Mouse (Mus musculus) brown adipose tissue, adult 24 weeks (tissue): Measurements from ENCODE around the gene Cd109. TPM values are rescaled to one million over a fixed set of nuclear protein-coding genes. Genes with fewer than 3 reads are reported as not detected.

ENCODE experiments used
- H3K27ac ChIP-seq: fragments of 200-500 bp; replicated peaks from 2 replicates; pipeline ENCODE4 v1.5.1; 2012; ENCODE audit warnings: low read depth, mild to moderate bottlenecking, low read length
- H3K4me1 ChIP-seq: fragments of 200-500 bp; 2 replicates; pipeline ENCODE4 v1.6.1; 2012; ENCODE audit warnings: low read length, mixed read lengths; ENCODE audit not compliant: control insufficient read depth, insufficient read depth, insufficient read length
- H3K4me3 ChIP-seq: fragments of 200-500 bp; 2 replicates; pipeline ENCODE4 v1.5.1; 2012; ENCODE audit warnings: low read depth, mild to moderate bottlenecking, low read length, moderate library complexity; ENCODE audit not compliant: insufficient read depth
- polyA plus RNA-seq: library from polyadenylated mRNA; stranded (reverse); fragments of >200 nt; gene quantifications from 2 replicates; pipeline ENCODE4 v1.2.4, GENCODE M21; 2012; ENCODE audit not compliant: missing spikeins, insufficient read depth, insufficient read length

Cd109 gene
- polyA plus RNA-seq, 1 experiment = 0.71 TPM

- no peak overlapping the region for H3K4me3 ChIP-seq
Measured at GRCm38 (mm10) chr9:78614201-78614600, 1.1 kb upstream of the Cd109 start.

GRCm38 (mm10) chr9:78619285-78619684 is 3.9 kb downstream of the Cd109 start:
- peaks cover 3% of the 10 kb centered on the region; the same call in 1 of the 2 replicates for H3K4me1 ChIP-seq
- H3K4me3 ChIP-seq = no peak overlapping the region
- H3K27ac ChIP-seq = no peak overlapping the region

More at GRCm38 (mm10) chr9:78614201-78614600, 1.1 kb upstream of the Cd109 start:
- H3K4me1 ChIP-seq = peaks cover 3% of the 10 kb centered on the region; the same call in 1 of the 2 replicates
- H3K27ac ChIP-seq = no peak overlapping the region

GRCm38 (mm10) chr9:78623301-78623747 is 8.0 kb downstream of the Cd109 start:
- Histone ChIP-seq H3K4me1 (no peaks in the 10 kb centered on the region), H3K4me3 (no peak overlapping the region), H3K27ac (no peak overlapping the region)

GRCm38 (mm10) chr9:78629991-78630390 is 14.6 kb downstream of the Cd109 start:
- Histone ChIP-seq H3K27ac (no peak overlapping the region), H3K4me1 (no peaks in the 10 kb centered on the region), H3K4me3 (peak overlapping the region; percentile 28; the same call in 1 of the 2 replicates)

GRCm38 (mm10) chr9:78631755-78632434 is 16.5 kb downstream of the Cd109 start:
- Histone ChIP-seq H3K27ac (no peak overlapping the region), H3K4me1 (no peaks in the 10 kb centered on the region), H3K4me3 (no peak overlapping the region)

- H3K4me1 ChIP-seq = no peaks in the 10 kb centered on the region
- no peak overlapping the region for H3K4me3 ChIP-seq
- no peak overlapping the region for H3K27ac ChIP-seq
Measured at GRCm38 (mm10) chr9:78633976-78634375, 18.6 kb downstream of the Cd109 start.

- no peak overlapping the region for H3K27ac ChIP-seq
- H3K4me1 ChIP-seq = no peaks in the 10 kb centered on the region
- H3K4me3 ChIP-seq = no peak overlapping the region
Measured at GRCm38 (mm10) chr9:78641386-78641785, 26.0 kb downstream of the Cd109 start.

- Histone ChIP-seq H3K4me1 (no peaks in the 10 kb centered on the region), H3K27ac (no peak overlapping the region), H3K4me3 (no peak overlapping the region)
Measured at GRCm38 (mm10) chr9:78646008-78646777, 30.8 kb downstream of the Cd109 start.

- Histone ChIP-seq H3K27ac (no peak overlapping the region), H3K4me1 (no peaks in the 10 kb centered on the region), H3K4me3 (no peak overlapping the region)
Measured at GRCm38 (mm10) chr9:78648641-78649040, 33.3 kb downstream of the Cd109 start.

GRCm38 (mm10) chr9:78649398-78649797 is 34.1 kb downstream of the Cd109 start:
- H3K27ac ChIP-seq = no peak overlapping the region
- no peak overlapping the region for H3K4me3 ChIP-seq
- no peaks in the 10 kb centered on the region for H3K4me1 ChIP-seq

GRCm38 (mm10) chr9:78657564-78657963 is 42.2 kb downstream of the Cd109 start:
- H3K4me1 ChIP-seq = no peaks in the 10 kb centered on the region
- H3K4me3 ChIP-seq = no peak overlapping the region
- H3K27ac ChIP-seq = no peak overlapping the region

- Histone ChIP-seq H3K4me3 (no peak overlapping the region), H3K27ac (no peak overlapping the region), H3K4me1 (no peaks in the 10 kb centered on the region)
Measured at GRCm38 (mm10) chr9:78671446-78671985, 56.2 kb downstream of the Cd109 start.

- H3K4me1 ChIP-seq = no peaks in the 10 kb centered on the region
- no peak overlapping the region for H3K4me3 ChIP-seq
- H3K27ac ChIP-seq = no peak overlapping the region
Measured at GRCm38 (mm10) chr9:78700691-78701090, 85.3 kb downstream of the Cd109 start.

- no peak overlapping the region for H3K27ac ChIP-seq
- no peak overlapping the region for H3K4me3 ChIP-seq
- no peaks in the 10 kb centered on the region for H3K4me1 ChIP-seq
Measured at GRCm38 (mm10) chr9:78702509-78703239, 87.3 kb downstream of the Cd109 start.
